In genomic region chr8:109904928-109905668, GRCm38 (mm10) we compare ENCODE assay signal across 29 mouse cellular contexts. TPM values are rescaled to one million over a fixed set of nuclear protein-coding genes. Genes with fewer than 3 reads are reported as not detected.
A peak's percentile ranks its signal among the peaks of the same experiment; 100 is the strongest.
DNase-seq lines count a peak whose midpoint lies in the region; ATAC-seq and TF ChIP-seq lines count a peak whose summit lies in the region.
"Had no signal": no experiment of that assay in that cellular context is flagged by ENCODE, and none has a peak within 500 bp of the region (broad histone marks: within the 10 kb centered on the region; RNA-seq: fewer than 3 reads in every experiment).

No protein-coding gene starts in this region.

- no peaks in the 10 kb centered on the region for H3K4me1 ChIP-seq in neural tube, embryonic 14.5 days (ENCODE audit: control insufficient read depth, insufficient read depth, low read length)
- H3K4me1 ChIP-seq in intestine, embryonic 15.5 days (replicated peaks), result no peaks in the 10 kb centered on the region
- peaks cover 9% of the 10 kb centered on the region; the same call in 1 of the 2 replicates for H3K4me1 ChIP-seq in small intestine, adult 2 months (ENCODE audit: control insufficient read depth, insufficient read depth, insufficient read length, low read length)
- H3K4me1 ChIP-seq: embryonic facial prominence, embryonic 10.5 days; embryonic facial prominence, embryonic 13.5 days; forebrain, embryonic 12.5 days; hindbrain, embryonic 12.5 days; hindbrain, embryonic 15.5 days had no signal

- H3K27me3 ChIP-seq in neural tube, embryonic 14.5 days (ENCODE audit: control insufficient read depth, insufficient read depth, low read length), result no peaks in the 10 kb centered on the region
- no peaks in the 10 kb centered on the region for H3K27me3 ChIP-seq in intestine, embryonic 15.5 days (replicated peaks)
- H3K27me3 ChIP-seq in small intestine, adult 2 months (ENCODE audit: control insufficient read depth, insufficient read depth, low read length), result no peaks in the 10 kb centered on the region
- H3K27me3 ChIP-seq: CH12.LX; embryonic facial prominence, embryonic 13.5 days; forebrain, embryonic 12.5 days; forebrain, embryonic 15.5 days; hindbrain, embryonic 12.5 days; hindbrain, embryonic 15.5 days had no signal

- no peak overlapping the region for H3K4me2 ChIP-seq in neural tube, embryonic 14.5 days (ENCODE audit: low read depth, low read length)
- no peak overlapping the region for H3K4me2 ChIP-seq in intestine, embryonic 15.5 days (replicated peaks)
- H3K4me2 ChIP-seq: embryonic facial prominence, embryonic 13.5 days; forebrain, embryonic 12.5 days; forebrain, embryonic 15.5 days; heart, embryonic 11.5 days; hindbrain, embryonic 12.5 days; hindbrain, embryonic 15.5 days had no signal

- no peak for DNase-seq in neural tube, embryonic 10.5 days (ENCODE audit: extremely low spot score, low spot score)
- peak; percentile 73 for DNase-seq in large intestine, adult 2 months (ENCODE audit: low read depth, low spot score)
- no peak for DNase-seq in yolk sac, embryonic 10.5 days (ENCODE audit: low spot score)
- DNase-seq in frontal cortex, adult 2 months (ENCODE audit: extremely low spot score in 1 of 2, low spot score in 1 of 2), result no peak
- DNase-seq in gastrocnemius, postnatal 10 days, result no peak
- DNase-seq: adrenal gland, adult 2 months; adrenal gland, postnatal 14 days; B cell, adult 2 months; cerebellum, adult 2 months; cerebellum, adult 9-11 months; cerebellum, postnatal 36 days; embryo, embryonic 11 days; gastrocnemius, postnatal 14 days; heart, adult 11 months had no signal

- H3K9me3 ChIP-seq in neural tube, embryonic 14.5 days (ENCODE audit: control insufficient read depth, low read length), result no peaks in the 10 kb centered on the region
- no peaks in the 10 kb centered on the region for H3K9me3 ChIP-seq in intestine, embryonic 15.5 days
- H3K9me3 ChIP-seq: embryonic facial prominence, embryonic 10.5 days; embryonic facial prominence, embryonic 13.5 days; forebrain, embryonic 12.5 days; forebrain, embryonic 15.5 days; G1E; hindbrain, embryonic 12.5 days; hindbrain, embryonic 15.5 days had no signal

- no peak overlapping the region for H3K4me3 ChIP-seq in neural tube, embryonic 14.5 days (ENCODE audit: low read depth, low read length)
- no peak overlapping the region for H3K4me3 ChIP-seq in intestine, embryonic 15.5 days (replicated peaks)
- H3K4me3 ChIP-seq in small intestine, adult 2 months (ENCODE audit: low read depth, low read length), result no peak overlapping the region
- H3K4me3 ChIP-seq: embryonic facial prominence, embryonic 10.5 days; embryonic facial prominence, embryonic 13.5 days; erythroblast, embryonic 14.5 days; forebrain, embryonic 12.5 days; forebrain, embryonic 15.5 days; hindbrain, embryonic 12.5 days; hindbrain, embryonic 15.5 days had no signal

- H3K36me3 ChIP-seq in neural tube, embryonic 14.5 days (ENCODE audit: control insufficient read depth, insufficient read depth, low read length), result peaks cover 9% of the 10 kb centered on the region; the same call in 1 of the 2 replicates
- H3K36me3 ChIP-seq in intestine, embryonic 15.5 days, result peaks cover 6% of the 10 kb centered on the region; the same call in 1 of the 2 replicates
- H3K36me3 ChIP-seq in small intestine, adult 2 months (ENCODE audit: control insufficient read depth, insufficient read depth, low read length), result peaks cover 28% of the 10 kb centered on the region

- no peak overlapping the region for H3K9ac ChIP-seq in neural tube, embryonic 14.5 days (replicated peaks; ENCODE audit: low read depth, low read length)
- no peak overlapping the region for H3K9ac ChIP-seq in intestine, embryonic 15.5 days
- H3K9ac ChIP-seq: embryonic facial prominence, embryonic 13.5 days; forebrain, embryonic 12.5 days; forebrain, embryonic 15.5 days; hindbrain, embryonic 12.5 days; hindbrain, embryonic 15.5 days had no signal

- H3K27ac ChIP-seq in neural tube, embryonic 14.5 days (ENCODE audit: low read depth, low read length), result peak overlapping the region; percentile 28; the same call in 1 of the 2 replicates
- H3K27ac ChIP-seq in intestine, embryonic 15.5 days, result no peak overlapping the region; the same call in 1 of the 2 replicates
- H3K27ac ChIP-seq in small intestine, adult 2 months (ENCODE audit: insufficient read depth, low read depth, low read length), result peak overlapping the region; percentile 72
- H3K27ac ChIP-seq: embryonic facial prominence, embryonic 10.5 days; embryonic facial prominence, embryonic 13.5 days; forebrain, embryonic 12.5 days; hindbrain, embryonic 12.5 days; hindbrain, embryonic 15.5 days had no signal

- WGBS in neural tube, embryonic 14.5 days, result 95% methylated on average over 1 of the region's 1 CpGs
- WGBS in intestine, embryonic 15.5 days, result 80% methylated on average over 1 of the region's 1 CpGs
- 41% methylated on average over 1 of the region's 1 CpGs for WGBS in large intestine, adult 2 months
- 45% methylated on average over 1 of the region's 1 CpGs for WGBS in small intestine, adult 2 months

- no peak for ATAC-seq in neural tube, embryonic 14.5 days (ENCODE audit: low read depth)
- peak; percentile 94 for ATAC-seq in intestine, embryonic 15.5 days
- ATAC-seq: forebrain, embryonic 15.5 days had no signal

- TF ChIP-seq CTCF in small intestine, adult 2 months (IDR thresholded peaks at IDR 0.05; ENCODE audit: extremely low read depth, insufficient read length, insufficient replicate concordance, low read depth, low read length), result no peak

- TF ChIP-seq POLR2A in small intestine, adult 2 months (IDR thresholded peaks at IDR 0.05; ENCODE audit: low read depth, low read length), result no peak

RNA-seq across cellular contexts. Expression of gene Phlpp2, which starts 36.8 kb away (rescaled TPM):
- 5.2 and 7.7 TPM in 2 replicates for polyA plus RNA-seq in neural tube, embryonic 14.5 days (2014; fragmentation: Nextera tagmentation; extraction: Ambion mirVana)
- polyA plus RNA-seq in intestine, embryonic 15.5 days (2015; fragmentation: Nextera tagmentation; extraction: Ambion mirVana), result 2.1 and 2.4 TPM in 2 replicates
- 10.4 and 24.2 TPM in 2 replicates for polyA plus RNA-seq in large intestine, adult 2 months (2012; rRNA removed)
- 6.0 and 25.0 TPM in 2 replicates for polyA plus RNA-seq in small intestine, adult 2 months (2012; rRNA removed)
- 19.5 and 22.1 TPM in 2 replicates for polyA plus RNA-seq in frontal cortex, adult 2 months (2012; rRNA removed)
- 1 to 10 TPM; 3.0 to 5.2 TPM for total RNA-seq in gastrocnemius, postnatal 10 days (2021)

RNA-seq across cellular contexts. Expression of gene Marveld3, which starts 56.9 kb away (rescaled TPM):
- polyA plus RNA-seq in neural tube, embryonic 14.5 days (2014; fragmentation: Nextera tagmentation; extraction: Ambion mirVana), result 1.0 and 1.1 TPM in 2 replicates
- polyA plus RNA-seq in intestine, embryonic 15.5 days (2015; fragmentation: Nextera tagmentation; extraction: Ambion mirVana), result 12.8 and 14.6 TPM in 2 replicates
- polyA plus RNA-seq in large intestine, adult 2 months (2012; rRNA removed), result 26.9 and 29.0 TPM in 2 replicates
- polyA plus RNA-seq in small intestine, adult 2 months (2012; rRNA removed), result 26.5 and 48.7 TPM in 2 replicates
- polyA plus RNA-seq in frontal cortex, adult 2 months (2012; rRNA removed), result 0.16 and 0.38 TPM in 2 replicates
- under 1 TPM; 0.25 to 0.26 TPM for total RNA-seq in gastrocnemius, postnatal 10 days (2021)
- total RNA-seq: CH12.LX; gastrocnemius, adult 18-20 months; hematopoietic stem cell, adult 5-6 weeks had no signal
- polyA plus RNA-seq: adrenal gland, adult 2 months; erythroblast, embryonic 14.5 days; G1E; heart, embryonic 11.5 days had no signal
